Mouse (Mus musculus): ENCODE results near the gene Fkbp5.
A peak's percentile ranks its signal among the peaks of the same experiment; 100 is the strongest.

Fkbp5 gene

DNA sequence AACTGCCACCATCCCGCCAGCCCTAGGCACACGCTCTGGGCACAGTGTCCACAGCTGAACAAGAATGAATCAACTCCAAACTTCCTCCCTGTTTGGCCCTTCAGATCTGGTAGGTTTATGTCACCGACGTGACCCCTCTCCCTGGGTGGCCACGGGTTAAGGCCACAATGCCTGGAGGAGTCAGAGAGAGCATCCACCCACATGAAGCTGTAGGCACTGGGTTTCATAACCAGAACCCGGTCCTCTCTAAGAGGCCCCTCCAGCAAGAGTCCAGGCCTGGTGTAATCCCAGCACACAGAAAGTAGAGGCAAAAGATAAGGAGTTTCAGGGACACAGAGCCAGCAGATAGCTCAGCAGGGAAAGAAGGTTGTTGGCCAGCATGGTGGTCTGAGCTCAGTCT lies 13.1 kb downstream of the Fkbp5 start:
- DNase-seq (ENCODE audit: low spot score): no peak

DNA sequence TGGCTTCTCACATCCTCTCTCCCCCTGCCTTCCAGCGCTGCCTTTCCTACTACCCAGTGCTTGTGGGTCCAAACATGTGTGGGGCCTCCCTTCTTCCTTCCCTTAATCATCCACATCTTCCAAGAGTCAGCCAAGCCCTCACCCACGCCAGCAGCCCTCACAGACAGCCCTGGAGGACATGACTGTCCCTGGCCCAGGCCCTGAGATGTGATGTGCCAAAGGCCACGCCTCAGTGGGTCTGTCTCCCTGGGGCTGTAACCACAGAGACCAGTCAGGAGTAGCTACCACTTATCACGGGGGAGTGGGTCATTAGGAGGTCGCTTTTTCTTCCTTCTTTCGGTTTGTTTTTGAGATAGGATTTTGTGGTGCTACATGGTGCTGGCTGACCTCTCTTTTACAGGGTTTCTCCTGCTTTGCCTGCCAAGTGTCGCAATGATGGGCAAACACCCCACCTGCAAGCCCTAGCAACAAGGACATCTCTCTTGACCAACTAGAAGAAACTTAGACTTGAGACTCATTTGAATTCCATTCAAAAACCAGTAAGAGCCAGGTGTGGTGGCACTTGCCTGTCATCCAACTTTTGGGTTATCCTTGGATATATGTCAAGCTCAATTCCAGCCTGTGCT lies 15.0 kb downstream of the Fkbp5 start:
- DNase-seq (ENCODE audit: low spot score): no peak

DNA sequence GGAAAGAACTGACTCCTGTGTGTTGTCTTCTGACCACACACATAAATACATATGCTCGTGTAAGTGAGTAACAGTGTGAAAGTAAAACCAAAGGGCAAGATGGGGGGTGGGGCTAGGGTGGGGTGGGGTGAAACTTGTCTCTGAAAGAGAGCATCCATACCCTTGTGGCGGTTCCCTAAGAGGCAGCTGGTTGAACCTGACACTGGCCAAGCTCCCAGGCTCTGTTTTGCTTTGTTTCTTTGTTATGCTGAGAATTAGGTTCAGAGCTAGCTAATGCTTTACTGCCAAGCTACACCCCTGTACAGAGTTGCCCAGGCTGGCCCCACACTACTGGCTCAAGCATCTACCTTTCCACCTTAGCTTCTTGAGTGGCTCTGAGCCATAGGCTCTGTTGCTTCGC lies 16.9 kb downstream of the Fkbp5 start:
- no peak for DNase-seq (ENCODE audit: low spot score)

DNA sequence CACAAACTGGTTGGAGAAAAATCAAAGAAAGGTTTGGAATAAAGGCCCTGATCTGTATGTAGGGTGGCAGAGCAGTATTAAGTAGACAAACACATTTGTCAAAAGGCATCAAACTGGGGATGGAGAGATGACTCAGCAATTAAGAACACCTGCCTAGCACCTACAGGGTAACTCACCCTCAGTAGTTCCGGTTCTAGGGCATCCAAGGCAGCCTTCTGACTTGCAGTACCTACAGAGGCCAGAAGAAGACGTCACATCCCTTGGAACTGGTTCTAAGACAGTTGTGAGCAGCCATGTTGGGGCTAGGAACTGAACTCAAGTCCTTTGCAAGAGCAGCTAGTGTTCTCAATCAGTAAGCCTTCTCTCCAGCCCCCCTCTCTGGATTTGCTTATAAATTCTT lies 18.1 kb downstream of the Fkbp5 start:
- no peak for DNase-seq (ENCODE audit: low spot score)

DNA sequence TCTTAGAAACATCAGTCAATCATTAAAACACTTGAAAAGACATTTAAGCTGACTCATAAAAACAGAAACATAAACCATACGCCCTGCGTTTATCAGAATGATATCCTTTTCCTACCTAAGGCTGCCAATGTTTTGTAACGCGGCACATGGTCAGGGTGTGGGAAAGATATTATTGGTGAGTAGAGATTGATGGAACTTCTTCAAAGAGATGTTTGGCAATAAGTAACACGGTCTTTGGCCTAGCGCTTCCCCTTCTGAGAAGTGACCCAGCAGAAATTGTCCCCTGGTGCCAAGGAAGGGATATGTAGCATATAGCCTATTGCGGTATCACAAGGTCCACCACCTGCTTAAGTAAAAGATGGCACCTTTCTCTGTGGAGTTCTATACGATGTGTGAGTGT lies 21.5 kb downstream of the Fkbp5 start:
- DNase-seq (ENCODE audit: low spot score): no peak

DNA sequence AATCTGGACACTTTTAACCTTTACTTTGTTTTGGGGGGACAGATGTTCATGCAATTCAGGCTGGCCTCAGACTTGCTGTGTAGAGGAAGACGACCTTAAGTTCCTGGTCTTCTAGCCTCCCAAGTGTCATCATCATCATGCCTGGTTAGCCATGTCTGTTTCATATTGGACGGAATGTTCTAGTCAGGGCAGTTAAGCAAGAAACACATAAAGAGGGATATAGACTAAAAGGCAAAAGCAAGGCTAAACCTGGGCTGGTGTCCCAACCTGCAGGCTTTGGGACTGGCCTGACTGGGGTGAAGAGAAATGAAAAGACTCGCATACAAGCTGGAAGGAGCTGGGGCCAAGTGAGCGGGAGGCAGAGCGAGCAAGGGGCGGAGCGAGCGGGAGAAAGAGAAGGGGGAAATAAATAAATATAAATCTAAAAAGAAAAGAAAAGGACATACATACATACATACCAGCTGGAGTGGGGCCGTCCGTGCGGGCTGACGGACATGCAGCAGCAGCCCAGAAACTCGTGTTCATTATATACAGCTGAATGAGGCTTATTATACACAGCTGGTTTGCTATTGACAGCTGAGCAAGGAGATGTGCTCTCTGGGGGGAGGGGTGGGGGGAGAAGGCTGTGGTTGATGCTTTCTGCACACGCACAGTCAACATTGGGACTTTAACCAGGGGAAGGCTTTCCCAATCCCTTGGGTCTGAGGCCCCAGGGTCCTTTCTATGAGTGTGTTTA lies 26.1 kb downstream of the Fkbp5 start:
- DNase-seq (ENCODE audit: low spot score): no peak

DNA sequence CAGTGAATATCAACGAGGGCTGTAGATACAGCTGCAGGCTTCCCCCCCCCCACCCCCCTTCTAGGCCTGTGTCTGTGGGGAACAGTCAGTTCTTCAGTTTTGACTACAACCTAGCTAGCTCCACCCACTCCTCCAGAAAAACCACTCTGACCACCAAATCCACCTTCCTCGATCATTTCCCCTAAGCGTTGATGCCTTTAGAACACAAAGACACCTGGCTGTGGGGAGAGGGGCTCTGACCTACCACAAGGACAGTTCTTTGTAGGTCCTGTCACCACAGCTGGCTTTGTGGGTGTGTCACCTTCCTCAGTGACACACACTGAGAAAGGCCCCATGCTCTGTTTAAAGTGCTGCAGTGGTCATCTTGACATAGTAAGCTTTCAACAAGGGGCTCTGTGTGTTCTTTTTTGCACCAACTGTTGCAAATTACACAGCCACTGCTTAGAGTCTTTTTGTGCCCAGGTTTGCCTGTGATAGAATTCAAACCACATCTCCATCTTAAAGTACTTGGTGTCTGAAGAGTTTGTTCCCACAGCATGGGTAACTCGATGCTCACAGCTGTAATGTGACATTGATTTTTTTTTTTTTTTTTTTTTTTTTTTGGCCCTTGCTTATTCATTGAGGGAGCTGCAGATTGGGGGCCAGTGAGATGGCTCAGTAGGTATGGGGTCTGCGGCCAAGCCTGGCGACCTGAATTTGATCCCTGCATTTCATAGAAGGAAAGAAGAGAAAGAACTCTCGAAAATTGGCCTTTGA lies 28.9 kb downstream of the Fkbp5 start:
- DNase-seq (ENCODE audit: low spot score): no peak

DNA sequence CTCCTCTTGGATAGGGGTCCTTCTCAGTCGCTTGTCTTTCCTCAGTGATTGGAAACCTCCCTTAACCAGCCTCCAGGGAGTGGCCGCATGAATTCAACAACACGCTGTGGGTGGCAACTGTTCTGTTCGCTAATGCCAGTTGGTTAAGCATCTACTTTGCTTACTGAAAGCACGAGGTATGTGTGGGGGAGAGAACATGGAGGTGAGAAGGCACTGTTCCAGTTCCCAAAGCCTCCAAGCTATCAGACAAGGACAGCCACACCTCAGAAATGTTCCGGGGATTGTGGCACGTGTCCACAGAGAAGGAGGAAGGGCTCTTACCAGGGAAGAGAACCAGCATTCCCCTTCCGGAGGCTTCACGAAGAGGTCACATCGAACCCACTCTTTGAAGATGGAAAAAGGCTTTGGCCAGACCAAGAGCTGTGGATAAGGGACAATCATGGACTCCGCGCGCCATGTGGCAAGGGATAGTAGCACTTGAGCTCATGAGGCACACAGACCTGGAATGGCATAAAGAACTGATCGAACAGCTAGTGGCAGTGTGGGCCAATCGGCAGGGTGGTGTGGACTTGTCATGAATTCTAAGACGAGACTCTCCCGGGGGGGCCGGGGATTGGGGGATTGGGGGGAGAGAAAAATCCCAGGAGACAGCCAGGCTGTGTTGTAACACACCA lies 29.6 kb downstream of the Fkbp5 start:
- no peak for DNase-seq (ENCODE audit: low spot score)

DNA sequence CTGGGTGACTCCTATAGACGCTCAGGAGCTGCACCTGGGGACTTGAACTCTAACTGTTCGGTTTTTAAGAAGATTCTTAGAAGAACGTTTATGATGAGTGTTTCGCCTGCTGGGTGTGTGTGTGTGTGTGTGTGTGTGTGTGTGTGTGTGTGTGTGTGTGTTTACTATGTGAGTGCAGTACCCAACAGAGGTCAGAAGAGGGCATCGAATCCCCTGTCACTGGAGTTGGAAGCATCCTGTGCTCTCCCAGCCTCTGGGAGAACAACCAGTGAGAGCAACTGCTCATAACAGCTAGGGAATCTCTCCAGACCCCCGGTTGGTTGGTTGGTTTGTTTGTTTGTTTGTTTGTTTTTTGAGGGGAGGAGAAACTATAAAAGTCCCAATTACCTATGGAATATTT lies 30.6 kb downstream of the Fkbp5 start:
- DNase-seq (ENCODE audit: low spot score): no peak

DNA sequence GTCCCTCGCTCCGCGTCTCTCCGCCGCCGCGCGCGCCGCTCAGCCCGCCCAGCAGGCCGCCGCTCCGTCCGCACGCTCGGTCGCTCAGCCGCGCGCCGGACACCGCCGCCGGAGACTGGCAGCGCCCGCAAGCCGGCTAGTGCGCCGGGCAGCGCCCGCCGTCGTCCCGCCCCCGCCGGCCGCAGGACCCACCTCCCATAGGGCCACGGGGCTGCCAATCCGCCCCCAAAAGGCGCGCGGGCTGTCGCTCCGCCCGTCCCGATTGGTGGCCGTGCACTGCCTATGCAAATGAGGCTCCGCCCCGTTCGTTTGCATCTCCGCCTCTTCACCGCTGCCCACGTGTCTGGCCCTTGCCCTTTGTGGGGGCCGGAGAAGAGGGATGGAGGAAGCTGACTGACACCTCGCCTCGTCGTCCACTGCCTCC lies 31.3 kb downstream of the Fkbp5 start:
- peak; percentile 98 for DNase-seq (ENCODE audit: low spot score)

DNA sequence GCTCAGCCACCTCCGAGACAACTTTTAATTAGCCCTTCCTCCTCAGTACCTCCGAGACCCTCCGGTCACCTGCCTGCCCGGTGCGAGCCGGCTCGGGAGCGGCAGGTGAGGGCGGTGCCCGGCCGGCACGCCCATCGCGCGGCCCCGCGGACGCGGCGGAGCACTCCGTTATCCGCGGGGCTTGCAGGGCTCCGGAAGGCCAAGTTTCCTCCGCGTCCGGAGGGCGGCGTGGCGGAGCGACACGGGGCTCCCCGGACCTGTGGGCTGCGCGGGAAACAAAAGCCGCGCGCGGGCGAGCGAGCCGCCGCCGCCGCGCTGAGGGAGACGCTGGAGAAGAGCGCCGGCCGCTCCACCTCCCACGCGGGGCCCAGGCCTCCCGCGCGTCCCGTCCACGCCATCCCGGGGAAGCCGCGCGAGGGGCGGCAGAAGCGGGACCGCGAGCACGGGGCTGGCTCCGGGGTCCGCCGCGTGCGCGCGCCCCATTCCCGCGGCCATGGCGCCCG lies 31.8 kb downstream of the Fkbp5 start:
- DNase-seq (ENCODE audit: low spot score): peak; percentile 66

DNA sequence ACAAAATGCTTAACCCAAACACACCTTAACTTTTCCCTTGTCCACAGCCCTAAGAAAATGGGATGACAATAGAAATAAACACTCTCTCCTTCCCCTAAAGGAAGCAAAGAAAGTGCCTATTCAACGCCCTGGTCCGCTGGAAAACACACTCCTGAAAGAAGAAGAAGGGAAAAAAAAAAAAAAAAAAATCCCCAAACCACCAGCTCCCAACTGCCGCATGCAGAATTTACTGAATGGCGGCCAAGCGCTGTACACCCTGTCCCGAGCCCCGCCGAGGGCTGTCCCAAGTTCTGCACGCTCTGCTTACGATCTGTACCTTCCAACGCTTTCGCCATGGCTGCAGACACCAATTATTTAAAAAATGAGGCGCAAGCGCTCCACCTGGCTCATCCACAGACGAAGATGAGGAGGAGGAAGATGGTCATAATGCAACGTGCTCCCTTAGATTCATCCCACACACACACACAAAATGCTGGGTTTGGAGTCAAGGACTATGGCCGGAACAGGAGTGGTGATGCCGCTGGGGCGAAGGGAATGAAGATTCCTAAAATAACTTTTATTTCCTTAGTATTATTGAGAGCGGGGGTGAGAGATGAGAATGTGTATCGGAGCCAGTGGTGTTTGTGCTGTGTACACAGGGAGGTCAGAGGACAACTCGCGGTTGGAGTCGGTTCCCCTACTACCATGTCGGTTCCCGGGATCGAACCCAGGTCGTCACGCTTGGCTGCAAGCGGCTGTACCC lies 32.5 kb downstream of the Fkbp5 start:
- DNase-seq (ENCODE audit: low spot score): no peak

DNA sequence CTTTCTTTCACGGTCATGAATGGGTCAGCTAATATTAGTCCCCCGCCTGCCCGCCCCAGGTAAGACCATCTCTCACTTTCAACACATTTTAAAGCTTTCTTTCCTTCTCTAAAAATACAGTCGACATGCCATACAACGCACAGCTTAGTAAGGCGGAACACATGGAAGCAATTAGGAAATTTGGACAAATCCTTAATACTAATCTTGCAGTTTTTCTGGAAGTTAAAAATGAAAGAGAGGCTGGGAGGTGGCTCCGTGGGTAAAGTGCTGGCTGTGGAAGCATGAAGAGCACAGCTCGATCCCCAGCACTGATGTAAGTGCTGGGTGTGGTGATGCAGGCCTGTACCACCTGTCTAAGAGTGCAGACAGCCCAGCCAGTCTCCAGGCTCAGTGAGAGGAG lies 39.9 kb downstream of the Fkbp5 start:
- no peak for DNase-seq (ENCODE audit: low spot score)

DNA sequence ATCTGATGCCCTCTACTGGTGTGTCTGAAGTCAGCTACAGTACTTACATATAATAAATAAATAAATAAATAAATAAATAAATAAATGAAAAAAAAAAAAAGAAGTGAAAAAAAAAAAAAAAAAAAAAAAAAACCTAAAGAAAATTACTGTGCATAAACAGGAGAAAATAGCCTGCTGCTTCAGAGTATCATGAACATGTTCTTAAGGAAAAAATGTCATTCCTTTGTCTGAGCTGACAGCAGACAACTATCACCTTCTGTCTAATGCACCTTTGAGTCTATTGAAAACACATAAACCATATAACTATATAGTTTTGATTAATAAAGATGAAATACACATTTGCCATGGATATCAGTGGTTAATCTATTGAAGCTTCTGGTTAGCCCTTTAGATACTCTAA lies 40.9 kb downstream of the Fkbp5 start:
- no peak for DNase-seq (ENCODE audit: low spot score)

DNA sequence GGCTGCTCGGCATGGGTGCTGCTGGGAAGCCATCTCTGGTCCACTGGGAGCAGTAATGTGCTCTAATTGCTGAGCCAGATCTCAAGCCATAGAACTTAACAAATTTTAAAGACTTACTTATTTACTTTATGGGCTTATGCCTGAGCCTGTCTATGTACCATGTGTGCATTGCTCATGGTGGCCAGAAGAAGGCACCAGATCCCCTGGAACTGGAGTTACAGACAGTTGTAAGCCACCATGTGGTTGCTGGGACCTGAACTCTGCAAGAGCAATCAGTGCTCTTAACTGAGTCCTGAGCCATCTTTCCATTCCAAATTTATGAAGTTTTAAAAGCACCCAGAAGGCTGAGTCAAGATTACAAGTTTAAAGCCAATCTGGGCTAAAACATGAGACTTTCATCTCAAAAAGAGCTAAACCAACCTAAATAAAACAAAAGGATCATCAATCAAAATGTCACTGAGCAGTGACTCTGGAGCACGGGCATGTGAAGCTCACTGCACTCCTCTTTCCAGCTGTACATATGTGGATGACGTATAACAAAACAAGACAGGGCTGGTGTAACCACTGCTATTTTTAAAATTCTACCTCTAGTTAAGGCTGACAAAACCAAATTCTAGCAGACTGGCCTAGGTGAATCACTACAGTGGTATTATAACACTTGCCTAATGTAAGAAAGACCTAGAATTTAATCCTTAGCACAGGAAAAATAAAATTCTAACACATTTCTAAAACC lies 41.6 kb downstream of the Fkbp5 start:
- no peak for DNase-seq (ENCODE audit: low spot score)

DNA sequence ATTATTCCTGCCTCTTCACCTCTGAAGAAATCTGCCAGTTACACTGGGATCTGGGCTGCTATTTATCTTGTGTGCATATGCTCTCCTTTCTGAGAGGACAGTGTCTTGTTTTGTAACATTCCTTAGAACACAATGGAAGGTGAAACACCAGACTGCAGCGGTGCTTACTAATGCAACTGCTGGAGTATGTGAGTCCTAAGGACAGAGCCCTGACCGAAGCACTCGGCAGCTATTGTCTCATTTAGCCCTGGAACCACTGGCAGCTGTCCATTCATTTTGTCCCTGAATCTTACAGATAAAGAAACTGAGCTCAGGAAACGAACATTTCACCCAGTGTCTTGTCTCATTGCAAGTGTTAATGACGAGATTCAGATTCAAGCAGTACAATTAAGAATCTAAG lies 44.6 kb downstream of the Fkbp5 start:
- DNase-seq (ENCODE audit: low spot score): no peak

DNA sequence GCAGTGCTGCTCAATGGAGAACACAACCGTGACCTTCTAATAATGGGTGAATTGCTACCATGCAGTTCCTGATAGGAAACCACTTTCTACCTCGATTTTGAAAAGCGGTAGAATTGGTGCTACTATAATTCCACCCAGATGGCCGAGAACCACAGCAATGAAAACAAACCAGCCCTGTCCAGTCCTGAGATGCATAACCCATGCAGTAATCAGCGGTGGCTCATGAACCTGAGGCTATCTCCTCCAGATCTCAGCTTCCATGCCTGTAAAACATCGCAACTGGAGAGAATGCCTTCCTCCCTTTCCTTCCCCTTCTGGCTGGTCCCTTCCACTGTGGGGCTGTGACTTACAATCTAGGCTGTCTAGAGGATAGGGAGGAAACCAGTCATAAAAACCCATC lies 46.5 kb downstream of the Fkbp5 start:
- DNase-seq (ENCODE audit: low spot score): no peak

DNA sequence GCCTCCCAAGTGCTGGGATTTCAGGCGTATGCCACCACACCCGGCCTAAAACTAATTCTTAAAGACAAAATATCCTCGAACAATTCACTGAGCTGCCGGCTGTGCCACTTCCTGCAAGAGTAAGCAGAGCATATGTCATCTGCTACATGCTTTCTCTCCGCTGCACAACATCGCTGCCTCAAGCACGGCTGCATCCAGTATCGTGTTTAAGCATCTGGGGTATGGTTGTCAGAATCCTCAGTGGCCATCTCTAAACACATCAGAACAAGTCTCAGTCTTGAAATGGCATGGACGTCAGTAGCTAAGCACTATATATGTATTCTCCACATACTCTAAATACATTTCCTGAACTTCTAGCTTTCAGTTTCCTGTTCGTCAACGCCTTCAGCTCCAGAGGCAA lies 49.6 kb downstream of the Fkbp5 start:
- no peak for DNase-seq (ENCODE audit: low spot score)

DNA sequence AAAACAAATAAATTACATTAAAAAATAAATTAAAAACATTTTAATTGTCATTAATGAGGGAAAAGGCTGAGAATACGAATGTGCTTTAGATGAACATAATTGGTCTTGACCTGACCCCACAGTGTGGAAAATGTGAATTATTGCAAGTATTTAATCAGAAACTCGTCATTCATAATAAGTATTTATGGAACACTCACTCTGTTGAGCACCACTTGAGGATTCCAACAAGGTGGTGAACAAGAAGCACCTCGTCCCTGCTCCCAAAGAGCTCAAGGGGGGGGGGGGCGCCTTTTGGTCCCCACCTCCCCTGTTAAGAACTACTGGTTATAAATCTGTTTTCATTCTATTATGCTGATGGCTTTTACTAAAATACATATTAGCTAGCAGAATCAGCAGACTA lies 51.4 kb downstream of the Fkbp5 start:
- no peak for DNase-seq (ENCODE audit: low spot score)

DNA sequence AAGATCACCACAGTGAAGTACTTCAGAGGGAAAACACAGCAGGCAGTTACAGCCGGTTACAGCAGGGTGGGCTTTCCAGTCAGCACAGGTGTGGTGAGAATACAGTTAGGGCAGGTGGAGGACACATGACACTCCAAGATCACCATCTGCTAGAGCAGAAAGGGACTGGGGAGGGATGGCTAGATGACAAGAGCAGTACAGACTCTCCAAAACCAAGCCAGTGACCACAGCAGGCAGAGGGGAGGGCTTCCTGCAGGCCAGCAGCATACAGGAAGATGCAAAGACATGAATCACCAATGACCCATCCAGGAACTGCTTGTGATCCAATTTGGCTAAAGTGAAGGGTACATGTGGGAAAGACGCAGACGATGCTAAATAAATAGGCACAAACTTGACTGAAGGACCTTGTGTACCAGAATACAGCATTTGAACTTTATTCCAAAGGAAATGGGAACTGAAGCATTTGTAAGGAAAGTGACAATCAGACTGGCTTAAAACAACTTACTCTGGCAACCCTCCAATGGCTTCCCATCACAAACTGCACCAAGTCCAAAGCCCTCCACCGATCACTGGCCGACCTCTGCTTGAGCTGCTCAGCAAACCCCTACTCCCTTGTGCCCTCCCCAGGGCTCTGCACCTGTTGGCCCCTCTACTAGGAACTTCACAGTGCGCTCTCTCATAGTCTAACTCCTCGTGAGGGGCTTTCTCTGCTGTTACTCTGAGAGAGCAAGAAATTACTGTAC lies 53.5 kb downstream of the Fkbp5 start:
- no peak for DNase-seq (ENCODE audit: low spot score)

All from yolk sac, embryonic 10.5 days (tissue).